Mouse (Mus musculus) olfactory bulb, adult 2 months (tissue): ENCODE results near the gene Lingo1.

Experiments used
- CTCF ChIP-seq: fragments of 200-500 bp; IDR thresholded peaks from 2 replicates; pipeline ENCODE4 v1.5.1; 2012; ENCODE audit warnings: low read depth, mild to moderate bottlenecking, low read length, moderate library complexity; ENCODE audit not compliant: insufficient read depth
- POLR2A ChIP-seq: fragments of 200-500 bp; IDR thresholded peaks from 2 replicates; pipeline ENCODE4 v1.6.1; 2012; ENCODE audit warnings: mild to moderate bottlenecking, low read depth, low read length, moderate library complexity; ENCODE audit not compliant: insufficient read depth

- TF ChIP-seq CTCF (no peak), POLR2A (no peak)
Observed at GRCm38 (mm10) chr9:56591248-56591888, 204.9 kb downstream of the Lingo1 start.
